Mouse (Mus musculus) ovary, postnatal 36 days (tissue): ENCODE results near the gene Dyrk1a.

Experiments
- DNase-seq: peaks from one replicate; pipeline ENCODE4 v3.0.0; 2022; ENCODE audit warnings: low spot score, mixed read lengths

Dyrk1a gene

GRCm38 (mm10) chr16:94714483-94714882, 144.7 kb downstream of the Dyrk1a start:
- DNase-seq = no peak

GRCm38 (mm10) chr16:94717051-94717450, 147.2 kb downstream of the Dyrk1a start:
- DNase-seq = no peak

- no peak for DNase-seq
Measured at GRCm38 (mm10) chr16:94718919-94719318, 149.1 kb downstream of the Dyrk1a start.

- no peak for DNase-seq
Measured at GRCm38 (mm10) chr16:94719488-94719887, 149.7 kb downstream of the Dyrk1a start.

- no peak for DNase-seq
Measured at GRCm38 (mm10) chr16:94720476-94721153, 150.8 kb downstream of the Dyrk1a start.

- no peak for DNase-seq
Measured at GRCm38 (mm10) chr16:94721549-94722006, 151.8 kb downstream of the Dyrk1a start.

- no peak for DNase-seq
Measured at GRCm38 (mm10) chr16:94722936-94723335, 153.1 kb downstream of the Dyrk1a start.

GRCm38 (mm10) chr16:94724061-94724596, 154.3 kb downstream of the Dyrk1a start:
- peak; percentile 68 for DNase-seq

- DNase-seq = peak; percentile 23
Measured at GRCm38 (mm10) chr16:94724747-94725211, 155.0 kb downstream of the Dyrk1a start.

- DNase-seq = no peak
Measured at GRCm38 (mm10) chr16:94729236-94729635, 159.4 kb downstream of the Dyrk1a start.

GRCm38 (mm10) chr16:94731027-94731426, 161.2 kb downstream of the Dyrk1a start:
- DNase-seq = no peak

- no peak for DNase-seq
Measured at GRCm38 (mm10) chr16:94735472-94735871, 165.7 kb downstream of the Dyrk1a start.

GRCm38 (mm10) chr16:94736462-94737358, 166.9 kb downstream of the Dyrk1a start:
- no peak for DNase-seq

- DNase-seq = no peak
Measured at GRCm38 (mm10) chr16:94737359-94737687, 167.5 kb downstream of the Dyrk1a start.

- DNase-seq = peak; percentile 43
Measured at GRCm38 (mm10) chr16:94743853-94744501, 174.2 kb downstream of the Dyrk1a start.

GRCm38 (mm10) chr16:94745016-94745415, 175.2 kb downstream of the Dyrk1a start:
- DNase-seq = peak; percentile 34
